Mouse (Mus musculus) liver, embryonic 12.5 days (tissue): ENCODE data around the gene Srrt. TPM values are rescaled to one million over a fixed set of nuclear protein-coding genes. Genes with fewer than 3 reads are reported as not detected.

Source experiments
- ATAC-seq: fragments of 200-750 bp; cut with Nextera tagmentation; 2 replicates; pipeline ENCODE4 v1.8.0; 2017; ENCODE audit warnings: moderate number of reproducible peaks, mild to moderate bottlenecking, moderate library complexity
- H3K27ac ChIP-seq: fragments of 300-500 bp; sonication (generic); 2 replicates; pipeline ENCODE4 v1.5.1; 2016; ENCODE audit warnings: mild to moderate bottlenecking
- H3K27me3 ChIP-seq: fragments of 300-500 bp; sonication (generic); replicated peaks from 2 replicates; pipeline ENCODE4 v1.6.1; 2016; ENCODE audit warnings: mild to moderate bottlenecking, moderate library complexity
- H3K36me3 ChIP-seq: fragments of 300-500 bp; sonication (generic); 2 replicates; pipeline ENCODE4 v1.6.1; 2016; ENCODE audit warnings: mild to moderate bottlenecking, moderate library complexity
- H3K4me1 ChIP-seq: fragments of 300-500 bp; sonication (generic); 2 replicates; pipeline ENCODE4 v1.6.1; 2016
- H3K4me2 ChIP-seq: fragments of 300-500 bp; sonication (generic); 2 replicates; pipeline ENCODE4 v1.6.1; 2016; ENCODE audit warnings: mild to moderate bottlenecking, moderate library complexity
- H3K4me3 ChIP-seq: fragments of 300-500 bp; sonication (generic); 2 replicates; pipeline ENCODE4 v1.5.1; 2016; ENCODE audit warnings: mild to moderate bottlenecking, moderate library complexity
- H3K9ac ChIP-seq: fragments of 300-500 bp; sonication (generic); 2 replicates; pipeline ENCODE4 v1.6.1; 2016; ENCODE audit warnings: mild to moderate bottlenecking, moderate library complexity
- H3K9me3 ChIP-seq: fragments of 300-500 bp; sonication (generic); replicated peaks from 2 replicates; pipeline ENCODE4 v1.6.1; 2016; ENCODE audit warnings: mild to moderate bottlenecking, moderate library complexity
- WGBS: fragments of 180-500 bp; shearing (Covaris S2); methylation state at CpG from one replicate; pipeline ENCODE4 v1.1.7; 2016; ENCODE audit not compliant: insufficient replicate concordance; 5-methylcytosine and 5-hydroxymethylcytosine counted together
- polyA plus RNA-seq: library from polyadenylated mRNA; unstranded; fragments of >200 nt; fragmentation: Nextera tagmentation; extraction: Ambion mirVana; gene quantifications from 2 replicates; pipeline ENCODE4 v1.2.1, GENCODE M21; 2016

Gene Srrt
- polyA plus RNA-seq, 1 experiment from 2014 or later, result 128 TPM

GRCm38 (mm10) chr5:137308356-137308755 lies 882 bp upstream of the Srrt start:
- 91% methylated on average over 4 of the region's 4 CpGs for WGBS
- H3K27me3 ChIP-seq, result no peaks in the 10 kb centered on the region
- H3K27ac ChIP-seq, result peak overlapping the region; percentile 92
- peak overlapping the region; percentile 98 for H3K9ac ChIP-seq
- peaks cover 68% of the 10 kb centered on the region for H3K36me3 ChIP-seq
- H3K4me3 ChIP-seq, result peak overlapping the region; percentile 90
- H3K4me2 ChIP-seq, result peak overlapping the region; percentile 79
- peaks cover 60% of the 10 kb centered on the region for H3K4me1 ChIP-seq
- no peak for ATAC-seq
- H3K9me3 ChIP-seq, result no peaks in the 10 kb centered on the region

GRCm38 (mm10) chr5:137306439-137307005 lies 952 bp downstream of the Srrt start:
- ATAC-seq, result no peak
- H3K4me2 ChIP-seq, result peak overlapping the region; percentile 79
- peaks cover 81% of the 10 kb centered on the region for H3K36me3 ChIP-seq
- H3K4me1 ChIP-seq, result peaks cover 57% of the 10 kb centered on the region
- H3K9ac ChIP-seq, result peak overlapping the region; percentile 98
- peak overlapping the region; percentile 90 for H3K4me3 ChIP-seq
- H3K27me3 ChIP-seq, result no peaks in the 10 kb centered on the region
- H3K9me3 ChIP-seq, result no peaks in the 10 kb centered on the region
- H3K27ac ChIP-seq, result peak overlapping the region; percentile 92
- WGBS, result 8% methylated on average over 12 of the region's 12 CpGs

GRCm38 (mm10) chr5:137305822-137306221 lies 1.7 kb downstream of the Srrt start:
- Histone ChIP-seq H3K27me3 (no peaks in the 10 kb centered on the region), H3K4me2 (peak overlapping the region; percentile 79), H3K9ac (peak overlapping the region; percentile 98), H3K36me3 (peaks cover 81% of the 10 kb centered on the region), H3K4me1 (peaks cover 53% of the 10 kb centered on the region), H3K27ac (peak overlapping the region; percentile 62), H3K4me3 (peak overlapping the region; percentile 90), H3K9me3 (no peaks in the 10 kb centered on the region)
- no peak for ATAC-seq
- WGBS, result 46% methylated on average over 3 of the region's 3 CpGs

- Histone ChIP-seq H3K27me3 (no peaks in the 10 kb centered on the region), H3K4me2 (peak overlapping the region; percentile 79), H3K27ac (peak overlapping the region; percentile 62), H3K36me3 (peaks cover 81% of the 10 kb centered on the region), H3K9ac (peak overlapping the region; percentile 52), H3K4me3 (peak overlapping the region; percentile 90), H3K9me3 (no peaks in the 10 kb centered on the region), H3K4me1 (peaks cover 53% of the 10 kb centered on the region)
- 84% methylated on average over 4 of the region's 4 CpGs for WGBS
- no peak for ATAC-seq
Measured at GRCm38 (mm10) chr5:137304816-137305215, 2.7 kb downstream of the Srrt start.

- WGBS, result 62% methylated on average over 3 of the region's 3 CpGs
- no peak for ATAC-seq
- Histone ChIP-seq H3K9ac (peak overlapping the region; percentile 52; the same call in 1 of the 2 replicates), H3K36me3 (peaks cover 81% of the 10 kb centered on the region), H3K4me2 (peak overlapping the region; percentile 79), H3K9me3 (no peaks in the 10 kb centered on the region), H3K4me3 (peak overlapping the region; percentile 90), H3K4me1 (peaks cover 53% of the 10 kb centered on the region), H3K27ac (peak overlapping the region; percentile 62), H3K27me3 (no peaks in the 10 kb centered on the region)
Measured at GRCm38 (mm10) chr5:137304165-137304564, 3.3 kb downstream of the Srrt start.

GRCm38 (mm10) chr5:137303609-137304008 lies 3.9 kb downstream of the Srrt start:
- Histone ChIP-seq H3K9ac (peak overlapping the region; percentile 52; the same call in 1 of the 2 replicates), H3K27me3 (no peaks in the 10 kb centered on the region), H3K4me1 (peaks cover 53% of the 10 kb centered on the region), H3K27ac (peak overlapping the region; percentile 62), H3K4me2 (peak overlapping the region; percentile 79), H3K9me3 (no peaks in the 10 kb centered on the region), H3K4me3 (0 out of 2 replicates have a peak overlapping the region, but pooled peaks have one; percentile 90), H3K36me3 (peaks cover 81% of the 10 kb centered on the region)
- 17% methylated on average over 4 of the region's 4 CpGs for WGBS
- ATAC-seq, result no peak

- Histone ChIP-seq H3K36me3 (peaks cover 99% of the 10 kb centered on the region), H3K4me3 (no peak overlapping the region), H3K4me2 (no peak overlapping the region), H3K4me1 (peaks cover 43% of the 10 kb centered on the region), H3K27me3 (no peaks in the 10 kb centered on the region), H3K9me3 (no peaks in the 10 kb centered on the region), H3K9ac (no peak overlapping the region), H3K27ac (0 out of 2 replicates have a peak overlapping the region, but pooled peaks have one; percentile 13)
- no peak for ATAC-seq
- WGBS, result 88% methylated on average over 21 of the region's 21 CpGs
Measured at GRCm38 (mm10) chr5:137301253-137301652, 6.2 kb downstream of the Srrt start.

- Histone ChIP-seq H3K9me3 (no peaks in the 10 kb centered on the region), H3K4me2 (no peak overlapping the region), H3K9ac (no peak overlapping the region), H3K27me3 (no peaks in the 10 kb centered on the region), H3K4me3 (no peak overlapping the region), H3K36me3 (peaks cover 95% of the 10 kb centered on the region), H3K4me1 (peaks cover 41% of the 10 kb centered on the region), H3K27ac (no peak overlapping the region)
- WGBS, result 76% methylated on average over 7 of the region's 7 CpGs
- ATAC-seq, result no peak
Measured at GRCm38 (mm10) chr5:137299240-137299639, 8.2 kb downstream of the Srrt start.

- Histone ChIP-seq H3K9me3 (no peaks in the 10 kb centered on the region), H3K27ac (no peak overlapping the region), H3K4me2 (no peak overlapping the region), H3K4me1 (peaks cover 44% of the 10 kb centered on the region), H3K27me3 (no peaks in the 10 kb centered on the region), H3K36me3 (peaks cover 74% of the 10 kb centered on the region), H3K9ac (no peak overlapping the region), H3K4me3 (no peak overlapping the region)
- WGBS, result 90% methylated on average over 14 of the region's 14 CpGs
- no peak for ATAC-seq
Measured at GRCm38 (mm10) chr5:137297126-137297525, 10.3 kb downstream of the Srrt start.

- H3K36me3 ChIP-seq, result peaks cover 71% of the 10 kb centered on the region
- H3K4me2 ChIP-seq, result peak overlapping the region; percentile 100
- peaks cover 53% of the 10 kb centered on the region for H3K4me1 ChIP-seq
Measured at GRCm38 (mm10) chr5:137295712-137296111, 11.8 kb downstream of the Srrt start.

GRCm38 (mm10) chr5:137295296-137295695 lies 12.2 kb downstream of the Srrt start:
- Histone ChIP-seq H3K4me2 (peak overlapping the region; percentile 100), H3K4me3 (peak overlapping the region; percentile 77), H3K9ac (peak overlapping the region; percentile 91), H3K9me3 (no peaks in the 10 kb centered on the region), H3K4me1 (peaks cover 57% of the 10 kb centered on the region), H3K27ac (peak overlapping the region; percentile 100), H3K27me3 (0 out of 2 replicates have a peak, but pooled peaks cover 5% of the 10 kb centered on the region), H3K36me3 (peaks cover 66% of the 10 kb centered on the region)
- 77% methylated on average over 9 of the region's 9 CpGs for WGBS
- ATAC-seq, result no peak

More at GRCm38 (mm10) chr5:137295712-137296111, 11.8 kb downstream of the Srrt start:
- peak overlapping the region; percentile 77 for H3K4me3 ChIP-seq
- H3K27ac ChIP-seq, result peak overlapping the region; percentile 100
- 87% methylated on average over 15 of the region's 15 CpGs for WGBS
- no peak for ATAC-seq
- H3K9ac ChIP-seq, result peak overlapping the region; percentile 91; the same call in 1 of the 2 replicates
- H3K27me3 ChIP-seq, result 0 out of 2 replicates have a peak, but pooled peaks cover 4% of the 10 kb centered on the region
- no peaks in the 10 kb centered on the region for H3K9me3 ChIP-seq

GRCm38 (mm10) chr5:137294744-137295093 lies 12.8 kb downstream of the Srrt start:
- H3K4me1 ChIP-seq, result peaks cover 62% of the 10 kb centered on the region
- WGBS, result 9% methylated on average over 18 of the region's 18 CpGs
- H3K36me3 ChIP-seq, result peaks cover 61% of the 10 kb centered on the region
- H3K9ac ChIP-seq, result peak overlapping the region; percentile 91
- peak overlapping the region; percentile 100 for H3K4me2 ChIP-seq
- H3K27me3 ChIP-seq, result peaks cover 10% of the 10 kb centered on the region
- ATAC-seq, result peak; percentile 28
- no peaks in the 10 kb centered on the region for H3K9me3 ChIP-seq
- H3K4me3 ChIP-seq, result peak overlapping the region; percentile 77
- peak overlapping the region; percentile 100 for H3K27ac ChIP-seq
